Mouse (Mus musculus): ENCODE data around the gene Snrpb2. TPM values are rescaled to one million over a fixed set of nuclear protein-coding genes. Genes with fewer than 3 reads are reported as not detected.

The Snrpb2 gene
- polyA plus RNA-seq (2012; ENCODE audit: insufficient read depth, insufficient read length, missing spikeins), result 42.4 and 44.8 TPM in 2 replicates

- H3K27ac ChIP-seq (replicated peaks; ENCODE audit: low read depth, low read length), result no peak within 1 kb of the TSS
- peak within 1 kb of the TSS; percentile 93 for H3K4me3 ChIP-seq (ENCODE audit: insufficient read depth, low read depth, low read length)
- peaks cover 2% of the 10 kb centered on the region; the same call in 1 of the 2 replicates for H3K4me1 ChIP-seq (ENCODE audit: control insufficient read depth, insufficient read depth, insufficient read length, low read length)
Observed at GRCm38 (mm10) chr2:143062812-143063792, at the start of gene Snrpb2. Snrpb2 (plus strand) TSS chr2:143063039.

GRCm38 (mm10) chr2:143013057-143013456, 49.8 kb upstream of the Snrpb2 start:
- Histone ChIP-seq H3K4me3 (ENCODE audit: insufficient read depth, low read depth, low read length) (no peak overlapping the region), H3K27ac (replicated peaks; ENCODE audit: low read depth, low read length) (no peak overlapping the region), H3K4me1 (ENCODE audit: control insufficient read depth, insufficient read depth, insufficient read length, low read length) (no peaks in the 10 kb centered on the region)

- no peaks in the 10 kb centered on the region for H3K4me1 ChIP-seq (ENCODE audit: control insufficient read depth, insufficient read depth, insufficient read length, low read length)
- H3K27ac ChIP-seq (replicated peaks; ENCODE audit: low read depth, low read length), result no peak overlapping the region
- no peak overlapping the region for H3K4me3 ChIP-seq (ENCODE audit: insufficient read depth, low read depth, low read length)
Observed at GRCm38 (mm10) chr2:143018084-143018483, 44.8 kb upstream of the Snrpb2 start.

GRCm38 (mm10) chr2:143018591-143019130, 44.2 kb upstream of the Snrpb2 start:
- Histone ChIP-seq H3K4me1 (ENCODE audit: control insufficient read depth, insufficient read depth, insufficient read length, low read length) (no peaks in the 10 kb centered on the region), H3K4me3 (ENCODE audit: insufficient read depth, low read depth, low read length) (no peak overlapping the region), H3K27ac (replicated peaks; ENCODE audit: low read depth, low read length) (no peak overlapping the region)

GRCm38 (mm10) chr2:143019727-143020126, 43.1 kb upstream of the Snrpb2 start:
- no peaks in the 10 kb centered on the region for H3K4me1 ChIP-seq (ENCODE audit: control insufficient read depth, insufficient read depth, insufficient read length, low read length)
- H3K4me3 ChIP-seq (ENCODE audit: insufficient read depth, low read depth, low read length), result no peak overlapping the region
- H3K27ac ChIP-seq (replicated peaks; ENCODE audit: low read depth, low read length), result no peak overlapping the region

- Histone ChIP-seq H3K4me3 (ENCODE audit: insufficient read depth, low read depth, low read length) (no peak overlapping the region), H3K27ac (replicated peaks; ENCODE audit: low read depth, low read length) (no peak overlapping the region), H3K4me1 (ENCODE audit: control insufficient read depth, insufficient read depth, insufficient read length, low read length) (no peaks in the 10 kb centered on the region)
Observed at GRCm38 (mm10) chr2:143023331-143023730, 39.5 kb upstream of the Snrpb2 start.

GRCm38 (mm10) chr2:143024226-143024625, 38.6 kb upstream of the Snrpb2 start:
- Histone ChIP-seq H3K27ac (replicated peaks; ENCODE audit: low read depth, low read length) (no peak overlapping the region), H3K4me1 (ENCODE audit: control insufficient read depth, insufficient read depth, insufficient read length, low read length) (no peaks in the 10 kb centered on the region), H3K4me3 (ENCODE audit: insufficient read depth, low read depth, low read length) (no peak overlapping the region)

- Histone ChIP-seq H3K27ac (replicated peaks; ENCODE audit: low read depth, low read length) (no peak overlapping the region), H3K4me1 (ENCODE audit: control insufficient read depth, insufficient read depth, insufficient read length, low read length) (no peaks in the 10 kb centered on the region), H3K4me3 (ENCODE audit: insufficient read depth, low read depth, low read length) (no peak overlapping the region)
Observed at GRCm38 (mm10) chr2:143031283-143031682, 31.6 kb upstream of the Snrpb2 start.

GRCm38 (mm10) chr2:143032378-143033255, 30.2 kb upstream of the Snrpb2 start:
- Histone ChIP-seq H3K27ac (replicated peaks; ENCODE audit: low read depth, low read length) (no peak overlapping the region), H3K4me3 (ENCODE audit: insufficient read depth, low read depth, low read length) (no peak overlapping the region), H3K4me1 (ENCODE audit: control insufficient read depth, insufficient read depth, insufficient read length, low read length) (no peaks in the 10 kb centered on the region)

- no peak overlapping the region; the same call in 1 of the 2 replicates for H3K27ac ChIP-seq (replicated peaks; ENCODE audit: low read depth, low read length)
- H3K4me1 ChIP-seq (ENCODE audit: control insufficient read depth, insufficient read depth, insufficient read length, low read length), result no peaks in the 10 kb centered on the region
- H3K4me3 ChIP-seq (ENCODE audit: insufficient read depth, low read depth, low read length), result no peak overlapping the region
Observed at GRCm38 (mm10) chr2:143034350-143035085, 28.3 kb upstream of the Snrpb2 start.

GRCm38 (mm10) chr2:143035086-143035593, 27.7 kb upstream of the Snrpb2 start:
- Histone ChIP-seq H3K4me3 (ENCODE audit: insufficient read depth, low read depth, low read length) (no peak overlapping the region; the same call in 1 of the 2 replicates), H3K27ac (replicated peaks; ENCODE audit: low read depth, low read length) (0 out of 2 replicates have a peak overlapping the region, but pooled peaks have one; percentile 7), H3K4me1 (ENCODE audit: control insufficient read depth, insufficient read depth, insufficient read length, low read length) (no peaks in the 10 kb centered on the region)

GRCm38 (mm10) chr2:143041596-143041995, 21.2 kb upstream of the Snrpb2 start:
- Histone ChIP-seq H3K4me1 (ENCODE audit: control insufficient read depth, insufficient read depth, insufficient read length, low read length) (no peaks in the 10 kb centered on the region), H3K27ac (replicated peaks; ENCODE audit: low read depth, low read length) (no peak overlapping the region), H3K4me3 (ENCODE audit: insufficient read depth, low read depth, low read length) (no peak overlapping the region)

- Histone ChIP-seq H3K27ac (replicated peaks; ENCODE audit: low read depth, low read length) (no peak overlapping the region), H3K4me1 (ENCODE audit: control insufficient read depth, insufficient read depth, insufficient read length, low read length) (no peaks in the 10 kb centered on the region), H3K4me3 (ENCODE audit: insufficient read depth, low read depth, low read length) (no peak overlapping the region)
Observed at GRCm38 (mm10) chr2:143055251-143055650, 7.6 kb upstream of the Snrpb2 start.

- H3K4me1 ChIP-seq (ENCODE audit: control insufficient read depth, insufficient read depth, insufficient read length, low read length), result no peaks in the 10 kb centered on the region
- H3K4me3 ChIP-seq (ENCODE audit: insufficient read depth, low read depth, low read length), result no peak overlapping the region
- no peak overlapping the region for H3K27ac ChIP-seq (replicated peaks; ENCODE audit: low read depth, low read length)
Observed at GRCm38 (mm10) chr2:143056736-143057135, 6.1 kb upstream of the Snrpb2 start.

Data from brown adipose tissue, adult 24 weeks (tissue).